Mouse (Mus musculus): Measurements from ENCODE around the gene Triobp.

Gene Triobp

GRCm38 (mm10) chr15:78926021-78926919, 21.3 kb upstream of the Triobp start, which contains the start of gene Lgals1:
Gene Lgals1, plus strand, starts transcription at chr15:78926725.
- DNase-seq (ENCODE audit: low read depth, low spot score), result no peak

GRCm38 (mm10) chr15:78927021-78927787, 20.3 kb upstream of the Triobp start:
- DNase-seq (ENCODE audit: low read depth, low spot score), result no peak

- no peak for DNase-seq (ENCODE audit: low read depth, low spot score)
Measured at GRCm38 (mm10) chr15:78927788-78928457, 19.6 kb upstream of the Triobp start.

GRCm38 (mm10) chr15:78928539-78928938, 19.0 kb upstream of the Triobp start:
- DNase-seq (ENCODE audit: low read depth, low spot score), result no peak

GRCm38 (mm10) chr15:78930192-78930706, 17.3 kb upstream of the Triobp start:
- no peak for DNase-seq (ENCODE audit: low read depth, low spot score)

- no peak for DNase-seq (ENCODE audit: low read depth, low spot score)
Measured at GRCm38 (mm10) chr15:78930801-78931426, 16.6 kb upstream of the Triobp start.

- DNase-seq (ENCODE audit: low read depth, low spot score), result no peak
Measured at GRCm38 (mm10) chr15:78931577-78931976, 15.9 kb upstream of the Triobp start.

- peak; percentile 84 for DNase-seq (ENCODE audit: low read depth, low spot score)
Measured at GRCm38 (mm10) chr15:78934784-78935320, 12.7 kb upstream of the Triobp start, which contains the start of gene Nol12. Gene Nol12, plus strand, starts transcription at chr15:78934933.

- no peak for DNase-seq (ENCODE audit: low read depth, low spot score)
Measured at GRCm38 (mm10) chr15:78936403-78936802, 11.1 kb upstream of the Triobp start.

GRCm38 (mm10) chr15:78937311-78937710, 10.2 kb upstream of the Triobp start:
- DNase-seq (ENCODE audit: low read depth, low spot score), result no peak

GRCm38 (mm10) chr15:78937963-78938362, 9.6 kb upstream of the Triobp start:
- DNase-seq (ENCODE audit: low read depth, low spot score), result no peak

- no peak for DNase-seq (ENCODE audit: low read depth, low spot score)
Measured at GRCm38 (mm10) chr15:78940325-78940724, 7.2 kb upstream of the Triobp start.

GRCm38 (mm10) chr15:78942663-78943062, 4.9 kb upstream of the Triobp start:
- DNase-seq (ENCODE audit: low read depth, low spot score), result peak; percentile 48

- no peak for DNase-seq (ENCODE audit: low read depth, low spot score)
Measured at GRCm38 (mm10) chr15:78946232-78946631, 1.3 kb upstream of the Triobp start.

- no peak for DNase-seq (ENCODE audit: low read depth, low spot score)
Measured at GRCm38 (mm10) chr15:78948152-78948725, 715 bp downstream of the Triobp start.

- DNase-seq (ENCODE audit: low read depth, low spot score), result no peak
Measured at GRCm38 (mm10) chr15:78948883-78949282, 1.4 kb downstream of the Triobp start.

GRCm38 (mm10) chr15:78955663-78956062, 8.1 kb downstream of the Triobp start:
- no peak for DNase-seq (ENCODE audit: low read depth, low spot score)

GRCm38 (mm10) chr15:78956351-78956750, 8.8 kb downstream of the Triobp start:
- DNase-seq (ENCODE audit: low read depth, low spot score), result no peak

- DNase-seq (ENCODE audit: low read depth, low spot score), result no peak
Measured at GRCm38 (mm10) chr15:78957021-78957420, 9.5 kb downstream of the Triobp start.

- no peak for DNase-seq (ENCODE audit: low read depth, low spot score)
Measured at GRCm38 (mm10) chr15:78959537-78959936, 12.0 kb downstream of the Triobp start.

GRCm38 (mm10) chr15:78960088-78960487, 12.6 kb downstream of the Triobp start:
- no peak for DNase-seq (ENCODE audit: low read depth, low spot score)
